Mouse (Mus musculus) megakaryocyte, embryonic 14.5 days (primary cell): ENCODE measurements around the gene Grin2b. TPM values are rescaled to one million over a fixed set of nuclear protein-coding genes. Genes with fewer than 3 reads are reported as not detected.

Source experiments
- H3K27me3 ChIP-seq: replicated peaks from 2 replicates; pipeline ENCODE3; 2012; ENCODE audit warnings: inconsistent platforms
- H3K36me3 ChIP-seq: replicated peaks from 2 replicates; pipeline ENCODE3; 2012; ENCODE audit warnings: low read length, inconsistent platforms, mixed read lengths
- H3K4me1 ChIP-seq: 2 replicates; pipeline ENCODE4 v1.6.1; 2012; ENCODE audit warnings: inconsistent platforms
- H3K4me3 ChIP-seq: replicated peaks from 2 replicates; pipeline ENCODE3; 2012; ENCODE audit warnings: moderate library complexity, mild to moderate bottlenecking, inconsistent platforms
- H3K9me3 ChIP-seq: 2 replicates; pipeline ENCODE4 v1.6.1; 2012; ENCODE audit warnings: inconsistent platforms
- FLI1 ChIP-seq: IDR thresholded peaks from 2 replicates; pipeline ENCODE4 v1.6.1; 2012; ENCODE audit warnings: low read length, inconsistent platforms, mixed read lengths
- GATA1 ChIP-seq: IDR thresholded peaks from 3 replicates; pipeline ENCODE4 v1.6.1; 2012; ENCODE audit warnings: mixed read lengths, low read length, inconsistent platforms, borderline replicate concordance
- polyA plus RNA-seq: library from polyadenylated mRNA; stranded (reverse); fragments of >175 nt; gene quantifications from 2 replicates; pipeline ENCODE4 v1.2.3, GENCODE M21; 2012; ENCODE audit warnings: low replicate concordance; ENCODE audit not compliant: insufficient read depth

The Grin2b gene
- polyA plus RNA-seq, 1 experiment = not detected

DNA sequence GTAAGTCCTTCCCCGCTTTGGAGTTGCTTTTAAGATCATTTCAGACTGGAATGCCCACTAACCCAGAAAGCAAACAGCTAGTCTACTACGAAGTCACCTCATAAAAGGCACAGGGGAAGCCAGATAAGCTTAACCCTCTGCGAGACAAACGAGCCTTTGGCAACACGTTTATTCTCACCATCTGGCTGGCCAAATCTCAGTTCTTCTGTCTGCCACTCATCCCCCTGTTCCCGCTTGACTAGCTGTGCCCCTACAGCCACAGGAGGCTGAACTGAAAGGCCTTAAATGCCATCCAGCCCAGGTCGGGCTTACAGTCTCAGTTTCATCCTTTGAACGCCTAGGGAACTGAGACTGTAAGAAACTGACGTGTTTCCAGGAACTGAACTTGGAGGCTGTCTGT lies 200.8 kb downstream of the Grin2b start:
- H3K4me1 ChIP-seq = no peaks in the 10 kb centered on the region
- TF ChIP-seq FLI1 (no peak), GATA1 (no peak)
- H3K4me3 ChIP-seq = no peak overlapping the region
- no peaks in the 10 kb centered on the region for H3K36me3 ChIP-seq
- H3K9me3 ChIP-seq = peaks cover 33% of the 10 kb centered on the region
- H3K27me3 ChIP-seq = no peaks in the 10 kb centered on the region

DNA sequence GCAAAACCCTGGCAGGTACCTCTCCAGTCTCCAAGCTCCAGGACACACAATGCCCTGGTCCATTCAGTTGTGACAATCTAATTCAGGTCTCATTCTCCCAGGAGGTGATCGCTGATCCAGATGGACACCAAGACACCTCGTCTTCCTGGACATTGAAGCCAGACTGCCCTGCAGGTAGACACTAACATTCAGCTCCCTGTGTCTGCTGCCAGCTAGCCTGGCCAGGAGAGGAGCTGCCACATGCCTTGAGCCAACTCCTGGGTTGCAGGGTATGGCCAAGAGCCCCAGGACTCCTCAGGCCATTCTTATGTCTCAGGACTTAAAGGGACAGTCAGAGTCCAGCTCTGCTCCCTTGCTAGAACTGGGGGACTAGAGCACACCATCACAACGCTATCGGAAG lies 201.8 kb downstream of the Grin2b start:
- Histone ChIP-seq H3K4me1 (no peaks in the 10 kb centered on the region), H3K4me3 (no peak overlapping the region), H3K27me3 (no peaks in the 10 kb centered on the region), H3K9me3 (peaks cover 29% of the 10 kb centered on the region), H3K36me3 (no peaks in the 10 kb centered on the region)
- TF ChIP-seq GATA1 (no peak), FLI1 (no peak)

DNA sequence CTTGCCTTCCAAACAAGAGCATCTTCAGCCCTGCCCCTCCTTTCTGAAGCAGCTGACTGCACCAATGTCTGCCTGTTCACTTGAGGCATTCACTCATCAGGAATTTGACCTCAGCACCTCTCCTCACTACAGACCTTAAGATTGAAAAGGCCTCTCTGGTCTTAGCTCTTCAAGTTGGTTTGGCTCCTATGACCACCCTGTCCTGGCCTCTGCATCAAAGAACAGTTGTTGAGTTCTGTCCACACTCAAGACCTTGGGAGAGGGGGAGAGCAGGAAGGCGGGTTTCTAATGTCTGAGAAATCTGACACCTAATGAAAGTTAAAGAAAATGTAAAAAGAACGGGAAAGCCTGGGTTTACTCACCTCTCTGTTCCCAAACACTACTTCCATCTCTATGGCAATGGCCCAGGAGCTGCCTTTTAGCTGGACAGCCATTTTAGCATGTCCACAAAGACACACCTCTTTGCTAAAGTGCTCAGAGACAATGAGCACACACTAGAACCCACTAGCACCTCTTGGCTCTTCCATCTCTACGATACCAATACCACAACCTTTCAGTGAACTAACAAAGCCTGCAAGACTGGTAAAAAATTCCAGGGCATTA lies 202.5 kb downstream of the Grin2b start:
- Histone ChIP-seq H3K9me3 (peaks cover 26% of the 10 kb centered on the region), H3K4me3 (no peak overlapping the region), H3K27me3 (no peaks in the 10 kb centered on the region), H3K36me3 (no peaks in the 10 kb centered on the region), H3K4me1 (no peaks in the 10 kb centered on the region)
- TF ChIP-seq GATA1 (no peak), FLI1 (no peak)

DNA sequence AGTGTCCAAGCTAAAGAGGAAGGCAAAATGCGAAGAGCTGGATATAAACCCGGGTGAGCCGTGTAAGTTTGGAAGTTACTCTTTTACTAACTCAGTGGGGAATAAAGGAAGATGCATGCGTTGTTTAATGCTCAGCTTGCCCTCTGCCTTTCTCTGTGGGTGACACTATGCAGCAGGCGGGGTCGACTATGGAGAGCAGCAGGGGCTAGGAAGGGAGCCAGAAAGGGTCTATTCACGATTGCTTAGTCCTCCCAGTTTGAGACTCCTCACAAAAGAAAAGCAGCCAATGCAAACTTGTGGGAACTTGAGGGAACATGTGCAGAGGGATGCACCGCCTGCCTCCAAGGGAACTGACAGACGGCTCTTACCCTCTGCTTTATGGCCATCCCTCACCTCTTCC lies 211.5 kb downstream of the Grin2b start:
- Histone ChIP-seq H3K9me3 (peaks cover 23% of the 10 kb centered on the region), H3K4me1 (no peaks in the 10 kb centered on the region), H3K27me3 (no peaks in the 10 kb centered on the region), H3K36me3 (no peaks in the 10 kb centered on the region), H3K4me3 (no peak overlapping the region)
- TF ChIP-seq GATA1 (no peak), FLI1 (no peak)

DNA sequence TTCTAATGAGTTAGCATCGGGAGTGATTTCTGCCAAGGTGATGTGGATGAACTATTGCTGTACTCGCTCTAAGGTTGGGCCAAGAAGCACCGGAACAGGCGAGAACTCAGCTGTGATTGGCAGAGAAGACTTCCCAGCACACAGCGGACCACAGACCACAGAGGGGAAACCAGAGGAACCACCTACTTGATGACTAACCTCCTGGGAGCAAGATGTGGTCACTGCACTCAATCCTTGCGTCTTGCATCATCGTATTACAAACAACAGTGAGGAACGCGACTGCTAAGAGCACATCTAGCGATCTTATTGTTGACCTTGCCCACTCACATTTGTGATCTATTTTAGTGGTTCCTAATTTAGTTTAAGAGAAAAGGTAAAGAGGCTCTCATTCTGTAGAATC lies 213.7 kb downstream of the Grin2b start:
- Histone ChIP-seq H3K27me3 (no peaks in the 10 kb centered on the region), H3K4me1 (no peaks in the 10 kb centered on the region), H3K4me3 (no peak overlapping the region), H3K9me3 (peaks cover 18% of the 10 kb centered on the region), H3K36me3 (no peaks in the 10 kb centered on the region)
- TF ChIP-seq GATA1 = no peak
- no peak for TF ChIP-seq FLI1

DNA sequence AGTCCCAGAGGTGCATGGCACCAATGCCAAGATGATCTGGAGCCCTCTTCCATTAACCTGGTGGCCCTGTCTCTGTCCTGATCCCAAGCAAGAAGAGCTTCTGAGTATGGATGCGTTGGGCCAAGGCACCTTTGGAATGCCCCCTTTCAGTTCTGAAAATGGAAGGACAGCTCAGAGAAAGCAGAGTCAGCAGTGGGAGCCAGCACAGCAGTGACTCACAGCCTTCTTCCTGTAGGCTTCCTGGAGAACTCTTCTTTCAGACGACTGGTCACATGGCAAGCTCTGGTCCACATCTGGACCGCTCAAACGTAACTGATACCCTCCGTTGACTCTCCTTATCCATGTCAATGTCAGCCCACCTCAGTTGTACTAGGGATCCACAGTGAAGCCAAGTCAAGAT lies 221.6 kb downstream of the Grin2b start:
- H3K27me3 ChIP-seq = no peaks in the 10 kb centered on the region
- no peaks in the 10 kb centered on the region for H3K36me3 ChIP-seq
- no peak overlapping the region for H3K4me3 ChIP-seq
- peaks cover 9% of the 10 kb centered on the region for H3K9me3 ChIP-seq
- TF ChIP-seq GATA1 = no peak
- no peak for TF ChIP-seq FLI1
- H3K4me1 ChIP-seq = no peaks in the 10 kb centered on the region

DNA sequence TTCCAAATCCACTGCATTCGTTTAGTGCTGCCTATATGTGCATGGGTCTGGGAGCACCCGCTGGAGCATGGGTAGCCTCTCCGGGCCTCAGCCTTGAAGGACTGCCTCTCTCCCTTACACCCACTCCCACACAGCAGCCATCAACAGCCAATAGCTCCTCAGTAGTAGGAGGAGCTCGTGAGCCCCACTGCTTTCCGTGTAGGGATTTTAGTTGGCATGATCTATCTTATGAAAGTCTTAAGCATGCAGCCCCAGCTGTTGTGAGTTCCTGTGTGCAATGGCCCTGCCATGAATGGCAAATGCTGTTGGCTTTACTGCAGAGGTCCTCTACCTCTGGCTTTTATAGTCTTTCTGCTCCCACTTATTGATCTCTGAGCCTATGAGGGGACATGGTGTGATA lies 227.8 kb downstream of the Grin2b start:
- TF ChIP-seq FLI1 (no peak), GATA1 (no peak)
- no peaks in the 10 kb centered on the region for H3K4me1 ChIP-seq
- no peak overlapping the region for H3K4me3 ChIP-seq
- no peaks in the 10 kb centered on the region for H3K27me3 ChIP-seq
- H3K36me3 ChIP-seq = no peaks in the 10 kb centered on the region
- H3K9me3 ChIP-seq = peaks cover 7% of the 10 kb centered on the region

DNA sequence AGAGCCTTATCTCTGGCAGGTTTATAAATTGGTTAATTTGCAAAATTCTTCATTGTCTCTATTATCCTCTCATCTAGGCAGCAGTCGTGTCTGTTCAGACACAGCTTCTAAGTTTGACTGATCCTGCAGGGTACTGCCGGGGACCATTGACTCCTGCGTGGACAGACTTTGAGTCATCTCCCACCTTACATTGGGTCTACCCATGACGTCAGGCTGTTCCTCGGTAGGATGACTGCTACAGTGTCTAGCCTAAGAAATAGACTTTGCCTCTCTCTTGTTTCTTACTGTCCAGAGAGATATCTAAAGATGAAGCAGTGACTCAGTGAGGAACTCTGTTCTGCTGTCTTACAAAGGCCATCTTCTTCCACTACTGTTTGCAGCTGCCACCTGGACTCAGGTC lies 229.0 kb downstream of the Grin2b start:
- TF ChIP-seq FLI1 = no peak
- TF ChIP-seq GATA1 = no peak
- H3K4me3 ChIP-seq = no peak overlapping the region
- H3K4me1 ChIP-seq = no peaks in the 10 kb centered on the region
- no peaks in the 10 kb centered on the region for H3K36me3 ChIP-seq
- H3K9me3 ChIP-seq = peaks cover 7% of the 10 kb centered on the region
- H3K27me3 ChIP-seq = no peaks in the 10 kb centered on the region

DNA sequence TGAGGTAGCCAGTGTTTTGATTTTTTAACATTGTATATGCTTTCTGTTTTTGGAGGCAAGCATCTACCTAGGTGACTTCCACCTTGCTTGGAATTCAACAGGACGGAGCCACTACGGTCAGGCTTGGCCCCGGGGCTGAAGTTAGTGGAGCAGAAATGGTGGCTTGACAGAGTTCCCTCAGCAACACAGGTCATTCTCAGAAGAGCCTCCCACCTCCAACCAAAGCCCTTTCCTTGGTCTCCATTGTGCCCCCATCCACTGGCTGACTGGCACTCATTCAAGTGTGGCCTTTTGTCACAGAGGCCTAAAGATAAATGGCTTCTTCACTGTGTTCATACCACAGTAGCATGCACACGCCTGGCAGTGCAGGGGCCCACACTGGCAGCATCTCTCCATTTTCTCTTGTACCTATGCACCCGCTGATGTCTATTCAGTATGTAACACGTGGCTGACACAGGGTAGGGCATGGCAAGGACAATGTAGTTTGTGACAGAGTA lies 230.1 kb downstream of the Grin2b start:
- TF ChIP-seq GATA1 = no peak
- no peak for TF ChIP-seq FLI1
- Histone ChIP-seq H3K27me3 (no peaks in the 10 kb centered on the region), H3K9me3 (peaks cover 7% of the 10 kb centered on the region), H3K4me1 (no peaks in the 10 kb centered on the region), H3K36me3 (no peaks in the 10 kb centered on the region), H3K4me3 (no peak overlapping the region)

DNA sequence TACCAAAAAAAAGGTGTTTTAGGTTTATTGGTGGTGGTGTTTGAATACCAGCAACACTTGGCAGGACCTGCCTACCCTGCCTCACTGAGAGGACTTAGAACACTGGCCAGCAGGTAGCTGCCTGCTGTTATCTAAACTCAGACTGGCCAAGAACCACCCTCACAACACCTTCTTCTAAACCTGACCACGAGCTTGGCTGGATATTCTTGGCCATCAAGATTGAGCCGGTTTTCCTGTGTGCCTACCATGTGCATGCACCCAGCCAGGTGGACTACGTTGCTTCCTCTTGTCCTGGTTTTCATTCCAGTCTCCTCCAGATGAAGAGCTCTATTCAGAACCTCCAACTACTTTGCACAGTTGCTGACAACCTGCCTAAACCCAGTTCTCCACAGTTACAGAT lies 240.4 kb downstream of the Grin2b start:
- no peak for TF ChIP-seq FLI1
- TF ChIP-seq GATA1 = no peak
- H3K27me3 ChIP-seq = no peaks in the 10 kb centered on the region
- H3K36me3 ChIP-seq = no peaks in the 10 kb centered on the region
- H3K4me3 ChIP-seq = no peak overlapping the region
- peaks cover 3% of the 10 kb centered on the region; the same call in 1 of the 2 replicates for H3K9me3 ChIP-seq
- no peaks in the 10 kb centered on the region for H3K4me1 ChIP-seq

DNA sequence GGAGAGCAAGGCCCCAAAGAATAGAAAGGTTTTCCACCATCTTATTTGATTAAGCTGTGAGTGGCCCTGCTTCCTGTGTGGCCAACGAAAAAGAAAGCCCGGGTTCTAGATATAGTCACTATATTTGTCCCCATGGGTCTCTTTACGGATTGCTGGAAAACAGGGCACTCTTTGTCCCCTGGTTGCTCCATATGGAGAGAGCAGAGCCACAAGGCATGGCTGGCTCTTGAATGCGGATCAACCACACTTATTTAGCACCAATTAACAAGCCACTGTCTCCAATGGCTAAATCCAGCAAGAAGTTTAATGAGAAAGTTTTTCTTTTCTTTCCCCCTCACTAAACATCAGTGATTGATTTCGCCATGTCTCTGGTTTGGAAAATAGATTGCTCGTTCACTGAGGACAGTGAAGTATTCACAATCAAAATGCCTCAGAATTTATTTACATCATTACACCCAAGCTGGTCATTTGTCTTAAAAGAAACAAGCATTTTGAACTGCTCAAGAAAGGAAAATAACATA lies 240.9 kb downstream of the Grin2b start:
- no peak overlapping the region for H3K4me3 ChIP-seq
- H3K27me3 ChIP-seq = no peaks in the 10 kb centered on the region
- peaks cover 3% of the 10 kb centered on the region; the same call in 1 of the 2 replicates for H3K9me3 ChIP-seq
- TF ChIP-seq FLI1 (no peak), GATA1 (no peak)
- no peaks in the 10 kb centered on the region for H3K36me3 ChIP-seq
- H3K4me1 ChIP-seq = no peaks in the 10 kb centered on the region
